Mouse (Mus musculus): ENCODE results near the gene Pacrg.

Gene Pacrg

DNA sequence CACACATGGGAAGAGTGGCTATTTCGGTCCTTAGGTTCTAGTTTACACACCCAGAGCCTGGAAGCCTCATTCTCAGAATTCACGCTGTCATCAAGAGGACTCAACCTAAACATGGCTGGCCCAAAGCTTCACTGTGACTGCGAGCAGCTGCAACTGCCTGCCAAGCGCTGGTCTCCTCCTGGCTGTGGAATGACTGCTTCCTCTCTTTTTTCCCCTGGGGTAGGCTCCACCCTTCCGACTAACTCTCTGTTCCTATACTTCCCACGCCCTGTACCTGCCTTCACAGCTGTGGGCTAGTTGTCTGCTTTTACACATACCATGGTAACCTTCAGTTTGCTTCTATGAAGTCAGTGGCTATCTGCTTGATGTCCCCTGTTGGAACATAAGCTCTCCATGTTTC is 453.6 kb downstream of the Pacrg start:
- DNase-seq (ENCODE audit: extremely low spot score, low read depth, low spot score), result no peak

DNA sequence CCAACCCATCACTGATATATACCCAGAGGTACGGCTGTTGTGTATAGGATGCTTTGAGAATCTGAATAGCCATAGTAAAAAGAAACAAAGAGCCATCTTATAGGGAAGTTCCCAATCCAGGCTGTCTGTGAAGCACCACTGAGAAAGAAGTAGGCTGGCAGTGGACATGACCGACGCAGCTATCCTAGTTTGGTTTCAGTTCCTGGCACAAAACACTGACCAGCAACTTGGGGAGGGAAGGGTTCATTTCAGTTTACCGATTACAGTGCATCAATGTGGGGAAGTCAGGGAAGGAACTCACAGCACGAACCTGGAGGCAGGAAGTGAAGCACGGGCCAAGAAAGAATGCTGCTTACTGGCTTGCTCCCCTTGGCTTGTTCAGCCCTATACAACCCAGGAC is 456.7 kb downstream of the Pacrg start:
- DNase-seq (ENCODE audit: extremely low spot score, low read depth, low spot score), result no peak

DNA sequence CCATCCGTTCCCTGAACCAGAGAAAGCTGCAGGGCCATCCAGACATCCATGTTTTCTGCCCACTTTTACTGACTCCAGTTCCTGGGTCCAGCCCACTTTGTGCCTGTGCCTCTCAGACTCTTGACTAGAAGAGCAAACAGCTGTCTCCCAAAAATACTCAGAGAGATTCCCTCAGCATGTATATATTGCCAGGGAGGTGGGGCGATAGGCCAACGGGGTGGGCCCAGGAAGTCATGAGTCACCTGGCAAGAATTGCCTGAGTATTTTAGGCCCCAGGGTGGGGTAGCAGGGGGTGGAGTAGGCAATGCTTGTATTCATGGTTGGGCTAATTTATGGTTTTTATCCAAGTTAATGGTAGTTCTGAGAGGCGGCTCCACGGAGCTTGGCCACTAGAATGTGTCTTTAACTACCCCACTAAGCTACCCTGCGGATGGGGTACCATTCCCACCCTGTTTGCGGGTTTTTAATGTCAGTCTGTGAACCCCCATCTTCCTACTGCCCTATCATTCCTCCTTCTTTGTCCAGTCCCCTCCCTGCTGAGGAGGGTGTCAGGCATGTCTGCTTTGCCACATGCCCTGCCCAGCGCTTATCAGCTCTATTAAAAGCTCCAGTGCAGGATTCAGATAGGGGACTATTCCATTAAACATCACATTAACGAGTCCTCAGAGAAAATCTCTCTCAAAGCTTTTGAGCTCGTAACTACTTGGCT is 461.5 kb downstream of the Pacrg start:
- DNase-seq (ENCODE audit: extremely low spot score, low read depth, low spot score), result no peak

DNA sequence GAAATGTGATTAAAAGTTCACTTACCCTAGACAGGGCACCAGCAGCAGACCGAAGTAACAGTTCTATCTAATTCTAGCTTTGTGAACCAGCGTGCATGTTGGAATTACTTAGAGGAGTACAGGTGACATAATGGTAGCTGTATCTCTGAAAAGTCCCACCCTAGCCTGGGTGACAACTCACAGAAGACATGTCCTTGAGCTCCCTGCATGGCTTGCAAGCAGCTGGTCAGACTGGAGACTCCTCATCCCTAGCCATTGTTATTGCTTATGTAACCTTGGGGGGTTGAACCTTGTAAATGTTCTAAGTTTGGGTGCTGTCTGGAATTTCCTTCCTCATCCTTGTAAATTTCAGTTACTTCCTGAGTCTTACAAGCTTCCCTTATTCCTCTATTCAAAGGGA is 462.5 kb downstream of the Pacrg start:
- DNase-seq (ENCODE audit: extremely low spot score, low read depth, low spot score), result no peak

DNA sequence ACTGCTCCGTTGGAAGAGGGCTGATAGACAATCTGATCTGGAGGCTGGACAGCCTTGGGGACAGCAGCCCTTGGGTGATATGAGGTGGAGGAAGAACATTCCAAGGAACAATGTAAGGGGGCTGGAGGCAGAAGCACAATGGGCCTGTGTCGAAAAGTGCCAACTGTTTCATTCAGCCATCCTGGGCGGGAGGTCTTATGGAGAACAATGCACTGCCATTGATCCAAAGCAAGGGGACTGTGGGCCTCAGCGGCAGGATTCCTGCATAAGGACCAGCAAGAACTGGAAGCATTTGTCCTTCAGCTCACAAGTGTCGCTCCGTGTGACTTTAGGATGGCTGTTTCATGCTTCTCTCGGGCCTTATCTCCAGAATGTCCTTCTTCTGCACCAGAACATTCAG is 465.8 kb downstream of the Pacrg start:
- no peak for DNase-seq (ENCODE audit: extremely low spot score, low read depth, low spot score)

DNA sequence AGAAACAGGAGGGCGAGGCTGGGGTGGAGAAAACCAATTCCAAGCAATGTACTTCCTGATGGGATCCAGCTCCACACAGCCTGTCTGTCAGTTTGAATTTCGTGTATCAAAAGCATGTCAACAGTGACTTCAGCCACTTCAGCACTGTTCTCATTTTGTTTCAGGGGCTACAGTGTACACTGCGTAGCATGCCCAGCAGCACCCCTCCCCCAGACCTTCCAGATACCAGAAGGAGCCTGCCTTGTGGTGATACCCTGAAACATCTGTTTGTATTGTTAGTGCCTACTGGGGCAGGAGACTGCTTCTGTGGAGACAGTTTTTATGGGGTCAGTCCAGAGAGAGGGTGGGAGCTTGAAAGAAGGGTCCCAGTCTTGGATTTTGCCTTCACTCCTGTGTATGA is 466.4 kb downstream of the Pacrg start:
- DNase-seq (ENCODE audit: extremely low spot score, low read depth, low spot score), result no peak

DNA sequence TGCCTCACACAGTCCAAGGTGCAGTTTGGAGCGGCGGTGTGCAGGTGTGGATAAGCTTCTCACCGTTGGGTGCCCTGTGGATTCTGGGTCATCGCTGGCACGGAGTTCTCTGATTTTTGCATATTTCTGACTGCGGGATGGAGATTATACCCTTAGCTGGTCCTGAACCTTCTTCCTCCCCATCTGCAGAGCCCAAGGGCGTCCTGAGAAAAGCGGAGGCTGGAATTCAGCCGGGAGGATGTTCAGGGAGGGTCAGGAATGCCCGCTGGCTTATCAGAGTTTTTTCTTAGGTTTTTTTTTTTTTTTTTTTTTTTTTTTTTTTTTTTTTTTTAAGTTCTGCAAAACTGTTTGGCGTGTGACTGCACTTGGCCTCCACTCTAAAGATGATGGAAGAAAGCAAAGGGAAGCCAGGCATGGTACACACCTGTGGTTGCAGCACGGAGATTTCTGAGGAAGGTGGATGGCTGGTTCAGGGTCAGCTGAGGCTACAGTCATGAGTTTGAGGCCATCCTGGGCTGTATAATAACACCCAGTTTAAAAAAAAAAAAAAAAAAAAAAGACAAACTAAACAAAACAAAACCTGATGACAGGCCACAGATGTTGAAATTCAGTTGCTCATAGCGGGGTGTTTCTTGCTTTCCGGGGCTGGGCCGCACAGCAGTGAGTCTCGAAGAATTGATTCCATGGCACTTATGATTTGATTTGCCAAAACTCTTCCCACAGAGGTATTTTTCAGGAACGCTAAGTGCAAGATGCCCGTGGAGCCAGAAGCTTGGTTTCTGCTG is 467.9 kb downstream of the Pacrg start:
- DNase-seq (ENCODE audit: extremely low spot score, low read depth, low spot score), result no peak

DNA sequence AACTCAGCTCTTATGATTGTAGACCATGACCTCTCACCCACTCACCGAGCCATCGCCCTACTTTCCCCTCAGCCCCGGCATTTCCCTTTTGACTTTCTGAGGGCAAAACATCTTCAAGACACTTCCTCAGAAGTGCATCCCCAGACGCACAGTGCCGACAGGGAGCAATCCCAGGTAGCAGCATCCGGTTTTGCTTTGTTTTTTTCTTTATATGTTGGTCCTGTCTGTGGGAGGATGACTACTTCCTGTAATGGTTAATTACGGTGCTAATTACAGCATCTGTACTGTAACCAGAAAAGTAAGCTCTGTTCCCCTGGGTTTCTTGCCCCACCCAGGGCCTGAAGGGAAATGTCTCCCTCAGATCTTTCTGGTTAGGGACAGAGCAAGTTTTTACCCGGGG is 468.6 kb downstream of the Pacrg start:
- no peak for DNase-seq (ENCODE audit: extremely low spot score, low read depth, low spot score)

DNA sequence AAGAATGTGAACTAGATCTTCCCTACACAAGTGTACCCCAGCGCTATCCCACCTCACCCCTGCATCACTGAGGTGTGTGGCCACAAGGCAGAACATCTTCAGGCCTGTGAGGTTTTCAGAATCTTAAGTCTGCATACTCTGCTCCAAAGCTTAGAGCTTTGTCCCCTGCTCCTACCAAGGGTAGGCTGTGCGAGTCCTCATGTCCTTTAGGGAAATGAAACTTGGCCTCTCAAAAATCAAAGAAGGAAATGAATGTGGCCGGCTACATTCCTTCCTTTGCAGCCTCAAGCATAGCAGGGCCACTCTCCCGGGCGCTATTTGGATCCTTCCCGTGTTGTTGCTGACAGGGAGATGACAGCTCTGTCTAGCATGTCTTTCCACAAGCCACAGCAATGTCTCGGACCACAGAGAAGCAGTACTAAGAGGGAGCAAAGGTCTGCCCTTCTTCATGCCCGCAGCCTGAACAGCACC is 469.4 kb downstream of the Pacrg start:
- DNase-seq (ENCODE audit: extremely low spot score, low read depth, low spot score), result no peak

DNA sequence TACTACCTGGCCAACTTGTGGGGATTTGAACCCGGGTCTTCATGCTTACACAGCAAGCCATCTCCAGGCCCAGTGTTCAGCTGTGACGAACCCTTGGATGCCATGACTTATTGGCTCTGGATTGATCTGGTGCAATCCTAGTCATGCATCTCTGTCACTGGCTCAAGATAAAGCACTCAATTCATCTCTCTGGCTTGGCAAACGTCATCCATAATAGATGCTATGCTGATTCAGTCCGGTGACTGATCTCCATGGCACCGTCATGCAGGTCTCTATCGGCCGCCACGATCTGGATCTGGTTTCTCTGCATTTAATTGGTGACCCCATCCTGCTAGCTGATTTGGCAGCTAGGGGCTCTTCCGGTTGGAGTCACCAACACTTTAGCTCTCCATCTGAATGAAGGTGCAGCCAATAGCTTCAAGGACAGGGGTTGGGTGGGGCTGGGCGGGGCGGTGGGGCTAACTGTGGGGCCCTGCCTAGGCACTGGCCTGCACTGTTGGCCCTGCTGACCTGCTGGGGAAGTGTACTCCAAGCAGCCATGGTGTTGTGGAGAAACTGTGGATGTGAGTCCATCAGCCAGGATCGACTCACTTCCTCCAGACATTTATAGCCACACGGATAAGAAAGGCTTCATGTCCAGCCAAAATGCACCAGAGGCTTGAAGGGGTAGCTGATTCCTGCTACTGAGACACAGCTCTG is 470.0 kb downstream of the Pacrg start:
- DNase-seq (ENCODE audit: extremely low spot score, low read depth, low spot score), result no peak

DNA sequence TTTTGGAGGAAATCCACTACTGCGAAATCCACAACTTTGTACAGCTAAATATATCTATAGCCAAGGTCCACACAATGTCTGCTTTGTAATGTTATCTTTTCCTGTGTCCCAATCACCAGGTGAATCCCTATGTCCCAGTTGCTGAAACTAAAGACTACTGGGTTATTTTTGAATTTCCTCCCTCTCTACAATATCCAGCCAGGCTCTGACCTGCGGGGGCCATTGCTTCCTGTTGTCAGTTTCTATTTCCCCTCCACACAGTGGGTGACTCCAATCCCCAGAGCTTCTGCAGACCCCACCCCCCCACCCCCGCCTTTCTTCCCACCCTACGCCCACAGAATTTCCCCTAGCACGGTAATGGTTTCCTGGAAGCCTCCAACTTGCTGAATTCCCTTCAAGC is 473.1 kb downstream of the Pacrg start:
- DNase-seq (ENCODE audit: extremely low spot score, low read depth, low spot score), result no peak

DNA sequence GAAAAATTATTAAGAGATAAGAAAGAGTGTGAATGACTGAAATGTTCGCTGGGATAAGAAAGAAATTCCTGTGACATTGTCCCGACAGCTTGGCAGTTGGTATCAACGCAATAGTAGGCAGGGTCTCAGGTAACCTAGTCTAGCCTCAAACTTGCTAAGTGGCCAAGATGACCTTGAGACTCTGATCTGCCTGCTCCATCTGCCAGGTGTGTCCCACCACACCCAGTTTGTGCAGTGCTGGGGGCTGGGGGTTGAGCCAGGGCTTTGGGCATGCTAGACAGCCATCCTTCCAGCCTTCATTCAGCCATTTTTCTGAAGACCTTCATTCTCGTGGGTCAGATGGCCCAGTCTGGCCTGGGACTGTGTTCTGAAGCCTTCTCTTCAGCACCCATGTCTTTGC is 473.5 kb downstream of the Pacrg start:
- DNase-seq (ENCODE audit: extremely low spot score, low read depth, low spot score), result no peak

DNA sequence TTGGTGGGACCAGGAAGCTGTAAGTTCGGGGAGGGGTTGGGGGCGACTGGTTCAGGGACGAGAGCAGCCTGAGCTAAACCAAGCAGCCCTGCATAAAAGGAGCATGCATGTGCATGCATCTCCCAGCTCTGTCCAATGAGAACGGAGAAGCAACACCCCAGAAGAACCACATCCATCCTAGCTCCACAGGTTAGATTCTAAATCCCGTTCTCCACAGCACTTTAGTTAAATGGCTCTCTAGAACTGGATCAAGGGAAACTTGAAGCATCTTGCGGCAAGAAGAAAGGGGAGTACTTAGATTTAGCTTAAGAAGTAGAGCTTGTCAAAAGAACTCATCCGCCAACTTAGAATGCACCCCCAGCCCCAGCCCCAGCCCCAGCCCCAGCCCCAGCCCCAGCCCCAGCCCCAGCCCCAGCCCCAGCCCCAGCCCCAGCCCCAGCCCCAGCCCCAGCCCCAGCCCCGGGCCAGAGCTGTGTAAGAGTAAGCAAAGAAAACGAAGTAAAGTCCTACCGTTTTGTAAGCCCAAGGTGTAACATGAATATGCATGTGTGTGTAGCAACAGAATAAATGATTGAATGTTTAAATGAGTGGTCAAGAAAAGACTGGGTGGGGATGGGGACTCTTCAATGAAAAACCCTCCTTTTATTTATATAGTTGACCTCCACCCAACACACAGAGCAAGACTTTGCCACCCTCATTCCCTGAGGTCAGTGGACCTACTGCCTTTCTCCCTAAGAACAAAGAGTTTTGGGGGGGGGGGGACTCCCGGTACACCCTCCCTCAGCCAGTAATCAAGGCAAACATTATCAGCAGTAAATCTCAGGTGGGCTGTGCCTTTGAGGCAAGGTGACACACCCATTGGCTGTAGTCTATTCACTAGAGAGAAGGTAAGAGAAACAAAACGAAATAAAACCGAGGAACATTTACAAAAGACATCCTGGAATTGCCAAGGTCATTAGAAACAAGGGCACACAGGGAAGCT is 474.3 kb downstream of the Pacrg start:
- DNase-seq (ENCODE audit: extremely low spot score, low read depth, low spot score), result no peak

DNA sequence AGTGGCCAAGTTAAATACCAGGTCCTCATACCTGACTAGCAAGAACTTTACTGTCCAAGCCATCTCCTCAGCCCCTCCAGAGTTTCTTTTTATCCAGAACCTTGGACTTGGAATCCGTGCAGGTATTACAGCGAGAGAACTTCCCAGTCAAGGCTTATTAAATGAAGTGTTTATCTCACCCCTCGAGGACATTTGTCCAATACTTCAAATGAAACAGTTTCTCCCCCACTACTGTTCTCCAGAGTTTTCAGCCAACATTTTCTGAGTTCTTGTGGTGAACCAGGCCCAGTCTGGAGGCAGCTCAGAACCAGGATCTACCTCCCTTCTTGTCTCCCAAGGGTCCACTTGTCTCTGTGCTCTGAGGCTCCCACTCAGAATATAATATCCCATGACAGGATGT is 477.0 kb downstream of the Pacrg start:
- no peak for DNase-seq (ENCODE audit: extremely low spot score, low read depth, low spot score)

DNA sequence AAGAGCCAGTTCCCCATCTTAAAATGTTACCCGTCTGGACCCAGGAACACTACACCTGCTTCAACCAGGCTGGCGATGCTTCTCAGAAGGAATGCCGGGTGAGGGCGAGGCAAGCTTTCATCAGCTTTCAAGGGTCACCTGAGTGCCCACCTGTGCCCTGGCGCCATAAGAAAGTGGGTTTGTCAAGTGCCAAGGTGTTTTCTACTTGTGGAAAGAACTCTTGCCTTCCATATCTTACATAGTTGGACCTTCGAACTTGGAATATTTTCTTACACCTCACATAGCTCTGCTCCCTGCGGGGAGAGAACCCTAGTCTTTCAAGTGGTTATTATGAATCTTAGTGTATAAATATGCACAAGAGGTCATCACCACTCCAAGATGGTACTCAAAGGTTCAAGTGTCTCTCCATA is 478.2 kb downstream of the Pacrg start:
- no peak for DNase-seq (ENCODE audit: extremely low spot score, low read depth, low spot score)

DNA sequence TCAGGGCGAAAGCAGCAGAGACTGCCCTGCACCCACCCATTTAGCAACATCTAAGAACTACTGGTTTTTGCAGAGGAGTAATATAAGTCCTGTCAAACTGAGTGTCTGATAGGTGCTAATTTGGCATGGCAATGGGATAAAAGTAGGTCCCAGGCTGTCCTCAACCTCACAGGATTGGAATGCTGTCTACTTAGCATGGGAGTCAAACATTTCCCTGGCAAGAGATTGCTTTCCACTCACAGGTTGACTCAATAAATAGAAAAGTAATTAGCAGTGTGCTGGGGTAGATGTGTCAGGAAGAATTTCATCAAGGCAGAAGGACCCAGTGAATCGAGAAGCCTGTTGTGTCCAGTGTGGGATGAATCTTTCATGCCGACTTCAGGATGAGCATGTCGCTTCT is 479.4 kb downstream of the Pacrg start:
- no peak for DNase-seq (ENCODE audit: extremely low spot score, low read depth, low spot score)

DNA sequence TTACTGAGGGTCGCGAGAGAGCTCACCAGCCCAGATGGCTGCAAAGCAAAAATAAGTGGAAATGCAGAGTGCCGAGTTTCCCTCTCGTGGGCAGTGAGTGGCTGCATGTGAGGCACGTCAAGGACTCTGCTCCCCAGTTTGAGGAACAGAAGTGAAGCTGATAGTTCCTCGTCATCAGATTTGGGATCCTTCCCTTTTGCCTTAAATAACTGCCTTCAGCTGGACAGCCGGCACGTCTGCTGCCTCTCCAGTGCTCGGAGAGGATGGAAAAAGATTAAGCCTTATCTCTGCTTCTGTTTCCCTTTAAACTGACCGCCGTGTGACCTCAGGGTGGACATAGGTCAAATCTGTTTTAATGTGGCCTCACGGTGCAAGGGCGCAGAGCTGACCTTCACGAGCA is 480.6 kb downstream of the Pacrg start:
- no peak for DNase-seq (ENCODE audit: extremely low spot score, low read depth, low spot score)

DNA sequence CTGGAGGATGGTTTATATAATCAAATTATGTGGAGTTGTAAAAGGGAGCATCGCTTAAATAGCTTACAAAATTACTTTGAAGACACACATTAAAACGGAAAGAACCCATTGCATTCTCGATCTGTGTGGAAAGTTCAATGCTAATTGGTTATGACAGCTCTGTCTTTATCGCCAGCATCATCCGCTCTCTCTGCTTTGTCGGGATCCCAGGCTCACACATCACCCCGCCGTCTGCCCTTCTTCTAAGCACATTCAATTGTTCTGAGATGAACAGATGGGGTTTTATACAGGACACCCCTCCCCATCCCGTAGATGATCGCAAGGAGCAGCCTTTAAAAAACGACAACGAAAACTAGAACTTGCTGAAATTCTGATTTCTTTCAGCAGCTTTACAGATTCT is 482.8 kb downstream of the Pacrg start:
- DNase-seq (ENCODE audit: extremely low spot score, low read depth, low spot score), result no peak

DNA sequence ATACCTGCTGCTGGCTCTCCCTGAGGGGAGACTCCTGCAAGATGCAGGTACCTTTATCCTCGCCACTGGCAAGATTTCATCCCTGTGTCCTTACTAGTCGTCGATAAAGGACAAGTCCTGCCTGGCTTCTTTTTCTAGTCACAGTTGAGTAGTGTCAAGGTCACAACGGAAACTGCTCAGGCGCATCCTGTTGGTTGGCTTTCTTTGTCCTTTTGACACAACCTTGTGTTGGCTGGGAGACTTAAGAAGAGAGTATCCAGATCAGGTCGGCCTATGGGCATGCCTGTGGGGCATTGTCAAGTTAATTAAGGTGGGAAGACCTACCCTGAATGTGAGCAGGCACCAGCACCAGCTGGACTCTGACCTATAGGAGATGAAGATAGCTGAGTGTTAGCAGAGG is 483.8 kb downstream of the Pacrg start:
- DNase-seq (ENCODE audit: extremely low spot score, low read depth, low spot score), result no peak

DNA sequence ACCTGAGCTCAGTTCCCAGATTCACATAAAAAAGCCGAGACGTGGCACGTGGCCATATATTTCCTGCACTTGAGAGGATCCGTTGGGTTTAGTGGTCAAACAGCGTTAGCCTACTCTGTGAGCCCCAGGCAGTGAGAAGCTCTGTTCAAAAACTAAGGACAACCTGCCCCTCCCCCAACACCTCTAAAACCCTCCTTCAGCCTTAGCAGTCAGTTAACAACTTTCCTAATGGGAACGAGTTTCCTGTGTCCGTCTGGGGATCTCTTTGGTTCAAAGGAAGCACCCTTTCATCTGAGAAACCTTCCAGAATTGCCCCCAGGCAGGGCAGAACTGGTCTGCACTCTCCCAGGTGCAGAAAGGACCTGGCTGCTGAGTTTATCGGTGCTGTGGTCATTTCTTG is 484.4 kb downstream of the Pacrg start:
- DNase-seq (ENCODE audit: extremely low spot score, low read depth, low spot score), result peak; percentile 53
